Mouse (Mus musculus) left cerebral cortex, adult 18-20 months (tissue): Measurements from ENCODE around the gene Olfr668. TPM values are rescaled to one million over a fixed set of nuclear protein-coding genes. Genes with fewer than 3 reads are reported as not detected.
"Not testable (repeated sequence)": the region's sequence is repeated elsewhere in the genome, so short reads cannot be mapped to it uniquely, and the experiment has no call there.

Experiments
- DNase-seq, 2 experiments: peaks; one replicate each; pipeline ENCODE4 v3.0.0; 2021 to 2022; ENCODE audit warnings: low spot score in 2 of 2, mixed read lengths in 1 of 2
- long read RNA-seq, 2 experiments: library from polyadenylated mRNA; stranded (forward); transcript quantifications; one replicate each; pipeline ENCODE4 v2.0.0; 2021
- total RNA-seq, 2 experiments: library from RNA; stranded (reverse); gene quantifications; 2 replicates each; pipeline ENCODE4 v1.2.3; 2021

The Olfr668 gene
- total RNA-seq: not detected
- long read RNA-seq, experiment 1: 0 reads
- long read RNA-seq, experiment 2: 0 reads

- DNase-seq: no peak
Observed at GRCm38 (mm10) chr7:104927957-104928356, at the start of gene Olfr668. Olfr668 (minus strand) TSS chr7:104928057.

GRCm38 (mm10) chr7:104972507-104972906, 44.6 kb upstream of the Olfr668 start:
- not testable (repeated sequence) for DNase-seq

GRCm38 (mm10) chr7:104962520-104962919, 34.7 kb upstream of the Olfr668 start, which contains the start of gene Olfr670:
Olfr670 (minus strand) TSS chr7:104962620.
- no peak for DNase-seq

GRCm38 (mm10) chr7:104950234-104950633, 22.4 kb upstream of the Olfr668 start:
- not testable (repeated sequence) for DNase-seq

- no peak for DNase-seq
Observed at GRCm38 (mm10) chr7:104933940-104934339, 6.1 kb upstream of the Olfr668 start, which contains the start of gene Olfr669. Olfr669 (plus strand) TSS chr7:104934240.

GRCm38 (mm10) chr7:104921382-104921781, 6.5 kb downstream of the Olfr668 start, which contains the start of gene Olfr667:
Olfr667 (minus strand) TSS chr7:104921482.
- no peak for DNase-seq

GRCm38 (mm10) chr7:104895852-104896251, 32.0 kb downstream of the Olfr668 start, which contains the start of gene Olfr666:
Olfr666 (minus strand) TSS chr7:104895952.
- no peak for DNase-seq

GRCm38 (mm10) chr7:104877731-104878130, 50.1 kb downstream of the Olfr668 start, which contains the start of gene Olfr665:
Olfr665 (plus strand) TSS chr7:104878031.
- no peak for DNase-seq

Other genes with a start within 250 kb of the Olfr668 start
- gene Olfr661, start 241.6 kb downstream of the Olfr668 start, total RNA-seq: not detected
- gene Usp17le, start 150.6 kb downstream of the Olfr668 start, total RNA-seq: not detected
- gene Usp17lb, start 85.5 kb downstream of the Olfr668 start, total RNA-seq: not detected
- not detected for gene Usp17la, start 71.0 kb downstream of the Olfr668 start, total RNA-seq
- not detected for gene Olfr665, start 50.0 kb downstream of the Olfr668 start, total RNA-seq
- gene Olfr666, start 32.1 kb downstream of the Olfr668 start, total RNA-seq: not detected
- gene Olfr667, start 6.6 kb downstream of the Olfr668 start, total RNA-seq: not detected
- not detected for gene Olfr669, start 6.2 kb upstream of the Olfr668 start, total RNA-seq
- gene Olfr670, start 34.6 kb upstream of the Olfr668 start, total RNA-seq: not detected
- gene Olfr671, start 51.1 kb upstream of the Olfr668 start, total RNA-seq: not detected
- gene Olfr672, start 74.0 kb upstream of the Olfr668 start, total RNA-seq: not detected
- not detected for gene Olfr675, start 100.4 kb upstream of the Olfr668 start, total RNA-seq
- not detected for gene Olfr676, start 104.6 kb upstream of the Olfr668 start, total RNA-seq
- gene Olfr677, start 123.3 kb upstream of the Olfr668 start, total RNA-seq: not detected
- not detected for gene Olfr678, start 136.4 kb upstream of the Olfr668 start, total RNA-seq
- gene Olfr679, start 153.1 kb upstream of the Olfr668 start, total RNA-seq: not detected
- gene Olfr680-ps1, start 164.8 kb upstream of the Olfr668 start, total RNA-seq: not detected
- not detected for gene Olfr681, start 188.8 kb upstream of the Olfr668 start, total RNA-seq
- gene Olfr683, start 219.0 kb upstream of the Olfr668 start, total RNA-seq: not detected
- gene Olfr684, start 235.6 kb upstream of the Olfr668 start, total RNA-seq: not detected